Mouse (Mus musculus) myocyte (in vitro differentiated cells): Measurements from ENCODE around the gene Kdm1a. TPM values are rescaled to one million over a fixed set of nuclear protein-coding genes. Genes with fewer than 3 reads are reported as not detected.

ENCODE experiments used
- H3K27me3 ChIP-seq: one replicate; pipeline ENCODE4 v1.6.1; 2011; ENCODE audit not compliant: control insufficient read depth, insufficient read depth, insufficient read length
- H3K36me3 ChIP-seq: one replicate; pipeline ENCODE4 v1.6.1; 2011; ENCODE audit not compliant: control insufficient read depth, insufficient read depth
- H3K4me2 ChIP-seq: one replicate; pipeline ENCODE4 v1.6.1; 2011; ENCODE audit warnings: low read depth, control low read depth
- H3K4me3 ChIP-seq: one replicate; pipeline ENCODE4 v1.5.1; 2011; ENCODE audit warnings: mild to moderate bottlenecking, control low read depth, moderate library complexity
- H3K79me2 ChIP-seq: one replicate; pipeline ENCODE4 v1.6.1; 2011; ENCODE audit not compliant: control insufficient read depth, insufficient read depth
- H3ac ChIP-seq: one replicate; pipeline ENCODE4 v1.6.1; 2011; ENCODE audit not compliant: control insufficient read depth, insufficient read length
- CEBPB ChIP-seq: IDR thresholded peaks from 2 replicates; pipeline ENCODE4 v1.6.1; 2011; ENCODE audit warnings: mild to moderate bottlenecking, moderate library complexity; ENCODE audit not compliant: poor library complexity, insufficient read depth, severe bottlenecking
- E2F4 ChIP-seq: IDR thresholded peaks from one replicate; pipeline ENCODE4 v1.6.1; 2011; ENCODE audit warnings: mild to moderate bottlenecking, control low read depth, moderate library complexity; ENCODE audit not compliant: insufficient read depth
- MAX ChIP-seq: IDR thresholded peaks from one replicate; pipeline ENCODE4 v1.6.1; 2011; ENCODE audit warnings: low read depth, mild to moderate bottlenecking, control low read depth
- MYOD1 ChIP-seq, 3 experiments: IDR thresholded peaks; one replicate each; pipeline ENCODE4 v1.6.1; 2011; ENCODE audit warnings: control low read depth in 2 of 3, low read depth in 2 of 3, mild to moderate bottlenecking in 2 of 3, moderate library complexity in 1 of 3; ENCODE audit not compliant: insufficient read length in 2 of 3, control insufficient read depth in 1 of 3
- MYOG ChIP-seq, 3 experiments: IDR thresholded peaks; one replicate each; pipeline ENCODE4 v1.6.1; 2011; ENCODE audit warnings: control low read depth in 2 of 3, low read depth in 2 of 3, mild to moderate bottlenecking in 2 of 3; ENCODE audit not compliant: insufficient read length in 2 of 3, control insufficient read depth in 1 of 3, insufficient read depth in 1 of 3
- POLR2A ChIP-seq: IDR thresholded peaks from one replicate; pipeline ENCODE4 v1.6.1; 2011; ENCODE audit warnings: low read depth, mild to moderate bottlenecking, control low read depth, moderate library complexity; ENCODE audit not compliant: insufficient read length
- POLR2AphosphoS2 ChIP-seq: IDR thresholded peaks from one replicate; pipeline ENCODE4 v1.6.1; 2011; ENCODE audit warnings: low read depth, control low read depth; ENCODE audit not compliant: insufficient read length
- REST ChIP-seq: IDR thresholded peaks from one replicate; pipeline ENCODE4 v1.6.1; 2011; ENCODE audit warnings: mild to moderate bottlenecking, control low read depth, moderate library complexity; ENCODE audit not compliant: insufficient read depth, insufficient read length
- SRF ChIP-seq: IDR thresholded peaks from one replicate; pipeline ENCODE4 v1.6.1; 2011; ENCODE audit warnings: low read depth; ENCODE audit not compliant: control insufficient read depth, insufficient read length
- TCF12 ChIP-seq: IDR thresholded peaks from one replicate; pipeline ENCODE4 v1.6.1; 2011; ENCODE audit warnings: mild to moderate bottlenecking, control low read depth; ENCODE audit not compliant: poor library complexity, insufficient read depth, severe bottlenecking
- TCF3 ChIP-seq: IDR thresholded peaks from one replicate; pipeline ENCODE4 v1.6.1; 2011; ENCODE audit warnings: low read depth, control low read depth; ENCODE audit not compliant: insufficient read length
- USF1 ChIP-seq: IDR thresholded peaks from one replicate; pipeline ENCODE4 v1.6.1; 2011; ENCODE audit warnings: low read depth, mild to moderate bottlenecking, control low read depth, moderate library complexity
- polyA plus RNA-seq: library from polyadenylated mRNA; unstranded; fragments of >200 nt; fragmentation: generic; extraction: Trizol; gene quantifications from one replicate; pipeline ENCODE4 v1.2.1, GENCODE M21; 2012; ENCODE audit warnings: missing spikeins

Gene Kdm1a
- polyA plus RNA-seq, 1 experiment = 52.8 TPM

GRCm38 (mm10) chr4:136621956-136622355 is 19.4 kb upstream of the Kdm1a start:
- peaks cover 15% of the 10 kb centered on the region for H3K27me3 ChIP-seq
- no peak overlapping the region for H3K4me3 ChIP-seq
- no peak overlapping the region for H3K4me2 ChIP-seq
- H3ac ChIP-seq = no peak overlapping the region
- H3K79me2 ChIP-seq = no peaks in the 10 kb centered on the region
- no peak for TF ChIP-seq CEBPB
- no peak for TF ChIP-seq TCF12
- TF ChIP-seq MAX = no peak
- no peak for TF ChIP-seq POLR2AphosphoS2
- TF ChIP-seq E2F4 = no peak
- no peak for TF ChIP-seq MYOG (IDR thresholded peaks at IDR 0.05; ENCODE audit: control insufficient read depth in 1 of 3, insufficient read depth in 1 of 3, insufficient read length in 2 of 3, low read depth in 2 of 3)
- TF ChIP-seq SRF = no peak
- no peak for TF ChIP-seq USF1
- no peak for TF ChIP-seq MYOD1 (IDR thresholded peaks at IDR 0.05; ENCODE audit: control insufficient read depth in 1 of 3, insufficient read length in 2 of 3, low read depth in 2 of 3)
- TF ChIP-seq TCF3 = no peak
- TF ChIP-seq REST = no peak
- no peak for TF ChIP-seq POLR2A
- no peaks in the 10 kb centered on the region for H3K36me3 ChIP-seq

- no peak overlapping the region for H3K4me2 ChIP-seq
- peaks cover 11% of the 10 kb centered on the region for H3K27me3 ChIP-seq
- no peak overlapping the region for H3ac ChIP-seq
- H3K4me3 ChIP-seq = no peak overlapping the region
- no peak for TF ChIP-seq CEBPB
- no peak for TF ChIP-seq USF1
- TF ChIP-seq POLR2AphosphoS2 = no peak
- no peak for TF ChIP-seq E2F4
- no peak for TF ChIP-seq MYOG (IDR thresholded peaks at IDR 0.05; ENCODE audit: control insufficient read depth in 1 of 3, insufficient read depth in 1 of 3, insufficient read length in 2 of 3, low read depth in 2 of 3)
- TF ChIP-seq MYOD1 (IDR thresholded peaks at IDR 0.05; ENCODE audit: control insufficient read depth in 1 of 3, insufficient read length in 2 of 3, low read depth in 2 of 3) = no peak
- TF ChIP-seq TCF12 = no peak
- no peak for TF ChIP-seq REST
- H3K79me2 ChIP-seq = no peaks in the 10 kb centered on the region
- H3K36me3 ChIP-seq = no peaks in the 10 kb centered on the region
Observed at GRCm38 (mm10) chr4:136621336-136621735, 18.8 kb upstream of the Kdm1a start.

GRCm38 (mm10) chr4:136613657-136614056 is 11.1 kb upstream of the Kdm1a start:
- Histone ChIP-seq H3K27me3 (no peaks in the 10 kb centered on the region), H3ac (no peak overlapping the region), H3K79me2 (no peaks in the 10 kb centered on the region), H3K36me3 (no peaks in the 10 kb centered on the region), H3K4me3 (no peak overlapping the region), H3K4me2 (no peak overlapping the region)
- no peak for TF ChIP-seq MAX
- TF ChIP-seq MYOD1 (IDR thresholded peaks at IDR 0.05; ENCODE audit: control insufficient read depth in 1 of 3, insufficient read length in 2 of 3, low read depth in 2 of 3) = no peak
- no peak for TF ChIP-seq POLR2AphosphoS2
- TF ChIP-seq POLR2A = no peak
- no peak for TF ChIP-seq REST
- no peak for TF ChIP-seq USF1
- TF ChIP-seq CEBPB = no peak
- no peak for TF ChIP-seq TCF12
- no peak for TF ChIP-seq TCF3
- TF ChIP-seq E2F4 = no peak
- no peak for TF ChIP-seq SRF
- no peak for TF ChIP-seq MYOG (IDR thresholded peaks at IDR 0.05; ENCODE audit: control insufficient read depth in 1 of 3, insufficient read depth in 1 of 3, insufficient read length in 2 of 3, low read depth in 2 of 3)

GRCm38 (mm10) chr4:136610387-136610856 is 7.9 kb upstream of the Kdm1a start, which contains the start of gene Tex46:
Gene Tex46, plus strand, starts transcription at chr4:136610437.
- no peaks in the 10 kb centered on the region for H3K79me2 ChIP-seq
- no peaks in the 10 kb centered on the region for H3K27me3 ChIP-seq
- no peak within 1 kb of the TSS for H3K4me2 ChIP-seq
- no peak within 1 kb of the TSS for H3ac ChIP-seq
- TF ChIP-seq USF1 = no peak
- no peak for TF ChIP-seq POLR2A
- no peak for TF ChIP-seq MYOD1 (IDR thresholded peaks at IDR 0.05; ENCODE audit: control insufficient read depth in 1 of 3, insufficient read length in 2 of 3, low read depth in 2 of 3)
- no peak for TF ChIP-seq TCF12
- no peak for TF ChIP-seq E2F4
- no peak for TF ChIP-seq CEBPB
- no peak for TF ChIP-seq POLR2AphosphoS2
- TF ChIP-seq MYOG (IDR thresholded peaks at IDR 0.05; ENCODE audit: control insufficient read depth in 1 of 3, insufficient read depth in 1 of 3, insufficient read length in 2 of 3, low read depth in 2 of 3) = no peak
- TF ChIP-seq REST = no peak
- no peak for TF ChIP-seq SRF
- TF ChIP-seq TCF3 = no peak
- TF ChIP-seq MAX = no peak
- H3K4me3 ChIP-seq = no peak within 1 kb of the TSS
- no peaks in the 10 kb centered on the region for H3K36me3 ChIP-seq
